Mouse (Mus musculus): ENCODE results near the gene Mast4. TPM values are rescaled to one million over a fixed set of nuclear protein-coding genes. Genes with fewer than 3 reads are reported as not detected.

Mast4 gene
- total and polyA plus RNA-seq, 3 experiments, result 0.04 to 1.1 (median 0.23) TPM

GRCm38 (mm10) chr13:102779275-102779674 is 555.0 kb downstream of the Mast4 start:
- DNase-seq (ENCODE audit: low spot score), result no peak
- ATAC-seq (ENCODE audit: extremely low read depth, insufficient number of reproducible peaks, low FRiP score, poor library complexity, severe bottlenecking), result no peak
- H3K27me3 ChIP-seq (ENCODE audit: insufficient read depth, low read length), result peaks cover 14% of the 10 kb centered on the region
- H3K4me3 ChIP-seq (ENCODE audit: low read depth, low read length), result no peak overlapping the region
- no peaks in the 10 kb centered on the region for H3K36me3 ChIP-seq (replicated peaks)
- TF ChIP-seq TAL1 (conservative IDR thresholded peaks at IDR 0.05; ENCODE audit: low read depth, low read length) (no peak), POLR2AphosphoS5 (IDR thresholded peaks at IDR 0.05; ENCODE audit: insufficient replicate concordance, low read depth, low read length) (no peak), GATA2 (IDR thresholded peaks at IDR 0.05; ENCODE audit: borderline replicate concordance, low read depth, low read length) (no peak), CTCF (IDR thresholded peaks at IDR 0.05; ENCODE audit: low read depth, low read length) (no peak), GATA1 (IDR thresholded peaks at IDR 0.05; ENCODE audit: borderline replicate concordance, low read length) (no peak)
- no peaks in the 10 kb centered on the region for H3K9me3 ChIP-seq (replicated peaks)
- H3K4me1 ChIP-seq (ENCODE audit: insufficient read depth, low read depth, low read length), result no peaks in the 10 kb centered on the region

GRCm38 (mm10) chr13:102778859-102779258 is 555.4 kb downstream of the Mast4 start:
- no peaks in the 10 kb centered on the region for H3K4me1 ChIP-seq (ENCODE audit: insufficient read depth, low read depth, low read length)
- no peak overlapping the region for H3K4me3 ChIP-seq (ENCODE audit: low read depth, low read length)
- TF ChIP-seq GATA2 (IDR thresholded peaks at IDR 0.05; ENCODE audit: borderline replicate concordance, low read depth, low read length), result no peak
- TF ChIP-seq POLR2AphosphoS5 (IDR thresholded peaks at IDR 0.05; ENCODE audit: insufficient replicate concordance, low read depth, low read length), result no peak
- no peak for TF ChIP-seq GATA1 (IDR thresholded peaks at IDR 0.05; ENCODE audit: borderline replicate concordance, low read length)
- TF ChIP-seq TAL1 (conservative IDR thresholded peaks at IDR 0.05; ENCODE audit: low read depth, low read length), result no peak
- no peak for TF ChIP-seq CTCF (IDR thresholded peaks at IDR 0.05; ENCODE audit: low read depth, low read length)
- H3K36me3 ChIP-seq (replicated peaks), result no peaks in the 10 kb centered on the region
- H3K9me3 ChIP-seq (replicated peaks), result no peaks in the 10 kb centered on the region
- ATAC-seq (ENCODE audit: extremely low read depth, insufficient number of reproducible peaks, low FRiP score, poor library complexity, severe bottlenecking), result no peak
- DNase-seq (ENCODE audit: low spot score), result no peak
- H3K27me3 ChIP-seq (ENCODE audit: insufficient read depth, low read length), result peaks cover 14% of the 10 kb centered on the region

- no peak overlapping the region for H3K4me3 ChIP-seq (ENCODE audit: low read depth, low read length)
- no peaks in the 10 kb centered on the region for H3K27me3 ChIP-seq (ENCODE audit: insufficient read depth, low read length)
- DNase-seq (ENCODE audit: low spot score) (no peak), ATAC-seq (ENCODE audit: extremely low read depth, insufficient number of reproducible peaks, low FRiP score, poor library complexity, severe bottlenecking) (no peak)
- TF ChIP-seq GATA2 (IDR thresholded peaks at IDR 0.05; ENCODE audit: borderline replicate concordance, low read depth, low read length), result no peak
- no peak for TF ChIP-seq CTCF (IDR thresholded peaks at IDR 0.05; ENCODE audit: low read depth, low read length)
- TF ChIP-seq POLR2AphosphoS5 (IDR thresholded peaks at IDR 0.05; ENCODE audit: insufficient replicate concordance, low read depth, low read length), result no peak
- no peak for TF ChIP-seq GATA1 (IDR thresholded peaks at IDR 0.05; ENCODE audit: borderline replicate concordance, low read length)
- TF ChIP-seq TAL1 (conservative IDR thresholded peaks at IDR 0.05; ENCODE audit: low read depth, low read length), result no peak
- H3K36me3 ChIP-seq (replicated peaks), result no peaks in the 10 kb centered on the region
- no peaks in the 10 kb centered on the region for H3K9me3 ChIP-seq (replicated peaks)
- H3K4me1 ChIP-seq (ENCODE audit: insufficient read depth, low read depth, low read length), result no peaks in the 10 kb centered on the region
These were observed 558.8 kb downstream of the Mast4 start for GRCm38 (mm10) chr13:102775506-102775905.

- no peaks in the 10 kb centered on the region for H3K27me3 ChIP-seq (ENCODE audit: insufficient read depth, low read length)
- H3K9me3 ChIP-seq (replicated peaks), result no peaks in the 10 kb centered on the region
- H3K4me1 ChIP-seq (ENCODE audit: insufficient read depth, low read depth, low read length), result no peaks in the 10 kb centered on the region
- DNase-seq (ENCODE audit: low spot score), result no peak
- no peak overlapping the region for H3K4me3 ChIP-seq (ENCODE audit: low read depth, low read length)
- no peaks in the 10 kb centered on the region for H3K36me3 ChIP-seq (replicated peaks)
- no peak for ATAC-seq (ENCODE audit: extremely low read depth, insufficient number of reproducible peaks, low FRiP score, poor library complexity, severe bottlenecking)
- TF ChIP-seq GATA1 (IDR thresholded peaks at IDR 0.05; ENCODE audit: borderline replicate concordance, low read length) (no peak), POLR2AphosphoS5 (IDR thresholded peaks at IDR 0.05; ENCODE audit: insufficient replicate concordance, low read depth, low read length) (no peak), TAL1 (conservative IDR thresholded peaks at IDR 0.05; ENCODE audit: low read depth, low read length) (no peak), GATA2 (IDR thresholded peaks at IDR 0.05; ENCODE audit: borderline replicate concordance, low read depth, low read length) (no peak), CTCF (IDR thresholded peaks at IDR 0.05; ENCODE audit: low read depth, low read length) (no peak)
These were observed 559.5 kb downstream of the Mast4 start for GRCm38 (mm10) chr13:102774786-102775201.

GRCm38 (mm10) chr13:102773169-102773568 is 561.1 kb downstream of the Mast4 start:
- ATAC-seq (ENCODE audit: extremely low read depth, insufficient number of reproducible peaks, low FRiP score, poor library complexity, severe bottlenecking) (no peak), DNase-seq (ENCODE audit: low spot score) (no peak)
- no peaks in the 10 kb centered on the region for H3K36me3 ChIP-seq (replicated peaks)

GRCm38 (mm10) chr13:102770194-102770593 is 564.1 kb downstream of the Mast4 start:
- ATAC-seq (ENCODE audit: extremely low read depth, insufficient number of reproducible peaks, low FRiP score, poor library complexity, severe bottlenecking) (no peak), DNase-seq (ENCODE audit: low spot score) (no peak)
- no peaks in the 10 kb centered on the region for H3K36me3 ChIP-seq (replicated peaks)
- H3K27me3 ChIP-seq (ENCODE audit: insufficient read depth, low read length), result no peaks in the 10 kb centered on the region
- TF ChIP-seq CTCF (IDR thresholded peaks at IDR 0.05; ENCODE audit: low read depth, low read length) (no peak), TAL1 (conservative IDR thresholded peaks at IDR 0.05; ENCODE audit: low read depth, low read length) (no peak), GATA1 (IDR thresholded peaks at IDR 0.05; ENCODE audit: borderline replicate concordance, low read length) (no peak), POLR2AphosphoS5 (IDR thresholded peaks at IDR 0.05; ENCODE audit: insufficient replicate concordance, low read depth, low read length) (no peak), GATA2 (IDR thresholded peaks at IDR 0.05; ENCODE audit: borderline replicate concordance, low read depth, low read length) (no peak)
- H3K4me1 ChIP-seq (ENCODE audit: insufficient read depth, low read depth, low read length), result no peaks in the 10 kb centered on the region
- H3K9me3 ChIP-seq (replicated peaks), result no peaks in the 10 kb centered on the region
- no peak overlapping the region for H3K4me3 ChIP-seq (ENCODE audit: low read depth, low read length)

More at GRCm38 (mm10) chr13:102773169-102773568, 561.1 kb downstream of the Mast4 start:
- Histone ChIP-seq H3K4me3 (ENCODE audit: low read depth, low read length) (no peak overlapping the region), H3K4me1 (ENCODE audit: insufficient read depth, low read depth, low read length) (no peaks in the 10 kb centered on the region), H3K9me3 (replicated peaks) (no peaks in the 10 kb centered on the region), H3K27me3 (ENCODE audit: insufficient read depth, low read length) (no peaks in the 10 kb centered on the region)
- TF ChIP-seq GATA1 (IDR thresholded peaks at IDR 0.05; ENCODE audit: borderline replicate concordance, low read length), result no peak
- no peak for TF ChIP-seq TAL1 (conservative IDR thresholded peaks at IDR 0.05; ENCODE audit: low read depth, low read length)
- no peak for TF ChIP-seq POLR2AphosphoS5 (IDR thresholded peaks at IDR 0.05; ENCODE audit: insufficient replicate concordance, low read depth, low read length)
- no peak for TF ChIP-seq CTCF (IDR thresholded peaks at IDR 0.05; ENCODE audit: low read depth, low read length)
- TF ChIP-seq GATA2 (IDR thresholded peaks at IDR 0.05; ENCODE audit: borderline replicate concordance, low read depth, low read length), result no peak

Data from G1E (cell line).